Mouse (Mus musculus): Measurements from ENCODE around the gene Wfikkn2. TPM values are rescaled to one million over a fixed set of nuclear protein-coding genes. Genes with fewer than 3 reads are reported as not detected.

Wfikkn2 gene
- polyA plus RNA-seq, 1 experiment from 2014 or later, result 3.4 TPM

DNA sequence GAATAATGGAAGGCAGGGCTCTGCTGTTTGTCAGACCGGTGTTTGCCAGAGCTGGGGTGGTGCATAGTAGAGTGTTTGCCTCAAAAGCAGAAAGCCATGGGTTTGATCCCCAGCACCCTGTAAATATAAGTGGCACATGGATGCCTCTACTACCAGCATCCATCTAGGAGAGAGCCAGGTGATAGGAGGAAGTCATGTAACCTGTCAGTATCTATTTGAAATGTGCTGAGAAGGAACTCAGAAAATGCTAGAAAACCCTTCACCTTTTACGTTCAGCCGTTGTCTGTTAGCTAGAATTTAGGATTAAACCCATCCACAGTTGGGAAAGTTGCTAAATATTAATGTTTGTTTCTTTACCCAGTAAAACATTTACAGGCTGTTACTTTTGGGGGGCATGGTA, 30.2 kb downstream of the Wfikkn2 start:
- WGBS, result 88% methylated on average over 3 of the region's 3 CpGs
- Histone ChIP-seq H3K27ac (ENCODE audit: low read length) (no peak overlapping the region), H3K4me2 (ENCODE audit: low read depth, low read length) (no peak overlapping the region), H3K4me1 (ENCODE audit: control insufficient read depth, insufficient read depth, low read length) (peaks cover 7% of the 10 kb centered on the region; the same call in 1 of the 2 replicates), H3K9ac (ENCODE audit: low read length) (no peak overlapping the region), H3K4me3 (replicated peaks; ENCODE audit: low read length) (no peak overlapping the region), H3K27me3 (ENCODE audit: control insufficient read depth, insufficient read depth, low read length) (no peaks in the 10 kb centered on the region), H3K36me3 (ENCODE audit: control insufficient read depth, insufficient read depth, low read length) (peaks cover 10% of the 10 kb centered on the region), H3K9me3 (replicated peaks; ENCODE audit: control insufficient read depth, low read length) (no peaks in the 10 kb centered on the region)
- no peak for ATAC-seq (ENCODE audit: insufficient read depth, low FRiP score)

DNA sequence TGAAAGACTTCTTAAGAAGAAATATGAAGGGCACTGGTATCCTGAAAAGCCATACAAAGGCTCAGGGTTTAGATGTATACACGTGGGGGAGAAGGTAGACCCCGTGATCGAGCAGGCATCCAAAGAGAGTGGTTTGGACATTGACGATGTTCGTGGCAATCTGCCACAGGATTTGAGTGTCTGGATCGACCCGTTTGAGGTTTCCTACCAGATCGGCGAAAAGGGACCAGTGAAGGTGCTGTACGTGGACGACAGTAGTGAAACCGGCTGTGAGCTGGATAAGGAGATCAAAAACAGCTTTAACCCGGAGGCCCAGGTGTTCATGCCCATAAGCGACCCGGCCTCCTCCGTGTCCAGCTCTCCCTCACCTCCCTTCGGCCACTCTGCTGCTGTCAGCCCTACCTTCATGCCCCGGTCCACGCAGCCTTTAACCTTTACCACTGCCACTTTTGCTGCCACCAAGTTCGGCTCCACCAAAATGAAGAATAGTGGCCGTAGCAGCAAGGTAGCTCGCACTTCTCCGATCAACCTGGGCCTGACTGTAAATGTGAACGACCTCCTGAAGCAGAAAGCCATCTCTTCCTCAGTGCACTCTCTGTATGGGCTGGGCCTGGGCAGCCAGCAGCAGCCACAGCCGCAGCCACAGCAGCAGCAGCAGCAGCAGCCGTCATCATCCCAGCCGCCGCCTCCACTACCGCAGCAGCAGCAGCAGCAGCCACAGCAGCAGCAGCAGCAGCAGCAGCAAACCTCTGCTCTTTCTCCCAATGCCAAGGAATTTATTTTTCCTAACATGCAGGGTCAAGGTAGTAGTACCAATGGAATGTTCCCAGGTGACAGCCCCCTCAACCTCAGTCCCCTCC, 31.8 kb downstream of the Wfikkn2 start:
- H3K4me1 ChIP-seq (ENCODE audit: control insufficient read depth, insufficient read depth, low read length), result peaks cover 7% of the 10 kb centered on the region; the same call in 1 of the 2 replicates
- H3K9me3 ChIP-seq (replicated peaks; ENCODE audit: control insufficient read depth, low read length), result no peaks in the 10 kb centered on the region
- WGBS, result 90% methylated on average over 29 of the region's 29 CpGs
- peak overlapping the region; percentile 46 for H3K9ac ChIP-seq (ENCODE audit: low read length)
- H3K27me3 ChIP-seq (ENCODE audit: control insufficient read depth, insufficient read depth, low read length), result no peaks in the 10 kb centered on the region
- H3K4me3 ChIP-seq (replicated peaks; ENCODE audit: low read length), result peak overlapping the region; percentile 91
- peaks cover 10% of the 10 kb centered on the region for H3K36me3 ChIP-seq (ENCODE audit: control insufficient read depth, insufficient read depth, low read length)
- no peak overlapping the region for H3K27ac ChIP-seq (ENCODE audit: low read length)
- no peak for ATAC-seq (ENCODE audit: insufficient read depth, low FRiP score)
- H3K4me2 ChIP-seq (ENCODE audit: low read depth, low read length), result peak overlapping the region; percentile 79

DNA sequence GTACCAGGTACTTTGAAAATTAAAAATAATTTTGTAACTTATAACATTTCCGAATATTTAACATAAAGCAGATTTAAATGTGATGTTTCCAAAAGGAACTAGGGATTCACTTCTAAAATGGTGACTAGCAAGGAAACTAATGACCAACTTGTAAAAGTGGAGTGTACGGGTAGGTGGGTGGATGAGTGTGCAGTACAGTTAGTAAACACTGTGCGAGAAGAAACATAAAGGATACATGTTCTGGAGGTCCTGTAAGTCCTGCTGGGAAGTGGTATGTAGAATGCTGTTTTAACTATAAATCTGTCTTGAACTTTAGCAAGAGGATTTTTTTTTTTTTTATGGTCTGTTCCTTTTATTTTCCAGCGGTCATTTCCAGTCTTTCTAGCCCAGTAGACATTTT, 32.8 kb downstream of the Wfikkn2 start:
- no peaks in the 10 kb centered on the region for H3K9me3 ChIP-seq (replicated peaks; ENCODE audit: control insufficient read depth, low read length)
- no peak for ATAC-seq (ENCODE audit: insufficient read depth, low FRiP score)
- H3K4me1 ChIP-seq (ENCODE audit: control insufficient read depth, insufficient read depth, low read length), result peaks cover 7% of the 10 kb centered on the region; the same call in 1 of the 2 replicates
- H3K4me3 ChIP-seq (replicated peaks; ENCODE audit: low read length), result peak overlapping the region; percentile 91
- peak overlapping the region; percentile 79 for H3K4me2 ChIP-seq (ENCODE audit: low read depth, low read length)
- H3K9ac ChIP-seq (ENCODE audit: low read length), result no peak overlapping the region
- 60% methylated on average over 4 of the region's 4 CpGs for WGBS
- H3K36me3 ChIP-seq (ENCODE audit: control insufficient read depth, insufficient read depth, low read length), result peaks cover 10% of the 10 kb centered on the region
- H3K27me3 ChIP-seq (ENCODE audit: control insufficient read depth, insufficient read depth, low read length), result no peaks in the 10 kb centered on the region
- H3K27ac ChIP-seq (ENCODE audit: low read length), result no peak overlapping the region

DNA sequence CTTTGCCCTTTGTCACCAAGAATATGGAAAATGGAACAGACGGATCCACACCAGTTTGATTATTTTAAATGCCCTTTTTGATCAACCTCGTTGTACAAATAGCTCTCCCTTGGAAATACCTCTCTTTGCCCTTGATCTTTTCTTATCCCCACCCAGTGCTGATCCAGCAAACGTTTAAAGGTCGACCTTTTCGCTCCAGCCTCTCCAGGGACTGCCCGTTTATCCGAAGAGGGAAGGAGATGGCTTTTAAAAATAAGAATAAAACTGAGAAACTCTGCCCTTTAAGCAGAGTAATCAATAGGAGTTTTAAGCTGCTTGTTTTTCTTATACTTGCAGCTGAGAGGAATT, 33.3 kb downstream of the Wfikkn2 start:
- H3K9me3 ChIP-seq (replicated peaks; ENCODE audit: control insufficient read depth, low read length), result no peaks in the 10 kb centered on the region
- H3K4me2 ChIP-seq (ENCODE audit: low read depth, low read length), result peak overlapping the region; percentile 79
- H3K4me3 ChIP-seq (replicated peaks; ENCODE audit: low read length), result peak overlapping the region; percentile 91
- no peak for ATAC-seq (ENCODE audit: insufficient read depth, low FRiP score)
- H3K9ac ChIP-seq (ENCODE audit: low read length), result peak overlapping the region; percentile 99
- H3K36me3 ChIP-seq (ENCODE audit: control insufficient read depth, insufficient read depth, low read length), result peaks cover 10% of the 10 kb centered on the region
- peak overlapping the region; percentile 79 for H3K27ac ChIP-seq (ENCODE audit: low read length)
- H3K27me3 ChIP-seq (ENCODE audit: control insufficient read depth, insufficient read depth, low read length), result no peaks in the 10 kb centered on the region
- WGBS, result 4% methylated on average over 7 of the region's 7 CpGs
- peaks cover 7% of the 10 kb centered on the region; the same call in 1 of the 2 replicates for H3K4me1 ChIP-seq (ENCODE audit: control insufficient read depth, insufficient read depth, low read length)

DNA sequence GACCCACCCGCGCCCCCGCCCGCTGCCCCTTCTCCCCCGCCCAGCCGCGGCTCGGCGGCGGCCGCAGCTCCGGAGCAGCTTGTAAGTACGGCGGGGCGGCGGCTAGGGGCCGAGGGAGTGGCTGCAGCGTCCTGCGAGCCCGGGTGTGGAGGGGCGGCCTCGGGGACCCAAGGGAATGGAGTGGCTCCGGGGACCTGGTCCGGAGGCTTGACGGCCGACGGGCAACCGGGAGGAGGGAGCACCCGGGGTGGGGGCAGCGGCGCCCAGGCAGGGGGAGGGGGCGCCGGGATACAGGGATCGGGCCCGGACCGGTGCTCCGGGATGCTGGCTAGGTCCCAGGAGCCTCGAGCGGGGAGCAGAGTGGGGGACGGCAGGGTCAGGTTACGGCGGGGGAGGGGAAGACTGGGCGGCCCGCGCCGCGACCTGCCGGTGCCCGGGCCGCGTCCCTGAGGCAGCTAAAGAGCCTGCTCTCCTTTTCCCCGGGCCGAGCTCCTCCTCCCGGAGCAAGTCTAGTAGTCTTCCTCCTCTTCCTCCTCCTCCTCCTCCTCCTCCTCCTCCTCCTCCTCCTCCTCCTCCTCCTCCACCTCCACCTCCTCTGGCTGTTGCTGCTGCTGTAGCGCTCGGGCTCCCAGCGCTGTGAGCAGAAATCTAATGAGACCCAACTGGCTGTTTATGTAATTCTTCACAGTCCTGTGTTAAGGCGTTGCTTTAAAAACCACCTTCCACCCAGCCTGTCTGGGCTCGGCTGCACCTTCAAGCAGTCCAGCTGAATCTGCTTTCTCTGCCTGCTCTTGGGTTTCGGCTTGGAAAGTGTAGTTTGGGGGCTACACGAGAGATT, 33.9 kb downstream of the Wfikkn2 start:
- H3K9ac ChIP-seq (ENCODE audit: low read length), result peak overlapping the region; percentile 99
- ATAC-seq (ENCODE audit: insufficient read depth, low FRiP score), result peak; percentile 20
- H3K4me1 ChIP-seq (ENCODE audit: control insufficient read depth, insufficient read depth, low read length), result peaks cover 7% of the 10 kb centered on the region; the same call in 1 of the 2 replicates
- H3K27me3 ChIP-seq (ENCODE audit: control insufficient read depth, insufficient read depth, low read length), result no peaks in the 10 kb centered on the region
- H3K36me3 ChIP-seq (ENCODE audit: control insufficient read depth, insufficient read depth, low read length), result peaks cover 10% of the 10 kb centered on the region
- H3K4me3 ChIP-seq (replicated peaks; ENCODE audit: low read length), result peak overlapping the region; percentile 91
- peak overlapping the region; percentile 97 for H3K27ac ChIP-seq (ENCODE audit: low read length)
- H3K4me2 ChIP-seq (ENCODE audit: low read depth, low read length), result peak overlapping the region; percentile 79
- no peaks in the 10 kb centered on the region for H3K9me3 ChIP-seq (replicated peaks; ENCODE audit: control insufficient read depth, low read length)
- under 1% methylated on average over 38 of the region's 61 CpGs for WGBS

DNA sequence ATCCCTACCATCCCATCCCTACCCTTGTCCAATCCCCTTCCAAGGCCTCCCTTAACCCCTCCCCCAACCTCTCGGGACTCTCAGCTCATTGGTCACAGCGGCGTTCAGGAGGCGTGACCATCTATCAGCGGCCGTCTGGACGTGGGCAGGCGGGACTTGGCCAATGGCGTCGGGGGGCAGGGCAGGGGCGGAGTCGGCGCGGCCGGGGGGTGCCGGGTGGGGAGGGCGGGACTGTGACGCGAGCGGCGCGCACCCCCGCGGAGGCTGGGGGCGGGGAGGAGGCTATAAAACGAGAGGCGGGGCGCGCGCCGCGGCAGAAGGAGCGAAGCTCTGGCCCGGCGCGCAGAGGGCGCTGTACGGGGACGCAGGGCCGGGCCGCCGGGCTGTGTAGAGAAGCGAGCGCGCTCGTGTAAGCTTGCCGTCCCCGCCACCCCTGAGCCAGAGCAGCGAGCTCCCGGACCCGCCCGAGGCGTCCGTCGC, 34.6 kb downstream of the Wfikkn2 start, which contains the start of gene Tob1:
Tob1 (plus strand) TSS at position 331 of the 480 bp plus-strand sequence.
- H3K4me1 ChIP-seq (ENCODE audit: control insufficient read depth, insufficient read depth, low read length), result peaks cover 7% of the 10 kb centered on the region; the same call in 1 of the 2 replicates
- under 1% methylated on average over 51 of the region's 55 CpGs for WGBS
- peak; percentile 96 for ATAC-seq (ENCODE audit: insufficient read depth, low FRiP score)

DNA sequence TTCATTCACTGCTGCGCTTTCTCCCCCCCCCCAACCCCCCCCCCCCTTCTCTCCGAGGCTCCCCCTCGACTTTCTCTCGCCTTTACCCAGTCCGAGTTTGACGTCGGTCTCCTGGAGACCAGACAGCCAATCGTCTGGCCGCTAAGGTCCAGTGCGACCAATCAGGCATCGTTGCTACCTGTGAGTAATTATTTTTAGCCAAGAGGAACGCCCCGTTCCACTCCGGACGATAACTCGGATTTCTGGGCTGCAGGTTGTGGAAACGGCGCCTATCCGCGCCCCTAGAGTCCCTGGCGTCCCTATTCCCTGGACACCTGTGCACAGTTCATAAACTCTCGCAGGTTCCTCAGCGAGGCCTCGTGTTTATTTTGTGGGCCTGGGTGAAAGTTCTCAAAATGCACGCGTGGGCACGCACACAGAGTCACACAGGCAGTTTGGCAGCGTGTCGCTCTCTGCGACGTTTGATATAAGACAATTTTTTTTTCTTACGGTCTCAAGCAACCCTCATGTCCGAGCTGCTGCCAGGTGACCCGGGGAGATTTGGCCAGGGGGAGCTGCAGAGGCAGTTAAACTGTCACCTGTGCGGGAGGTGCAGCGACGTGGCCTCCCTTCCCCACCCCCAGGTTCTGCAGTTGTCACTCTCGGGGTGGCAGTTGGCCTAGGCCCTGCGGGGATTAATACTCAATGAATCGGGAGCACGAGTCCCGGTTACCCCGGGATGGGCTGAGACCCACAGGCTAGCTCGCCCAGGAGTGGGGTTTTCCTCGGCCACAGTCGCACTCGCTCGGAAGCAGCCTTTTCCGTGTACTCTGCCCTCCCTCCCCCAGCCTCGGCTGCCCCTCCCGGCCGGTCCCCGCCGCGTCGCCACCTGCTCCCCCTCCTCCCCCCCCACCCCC, 35.4 kb downstream of the Wfikkn2 start:
- H3K36me3 ChIP-seq (ENCODE audit: control insufficient read depth, insufficient read depth, low read length), result peaks cover 10% of the 10 kb centered on the region
- peak overlapping the region; percentile 64 for H3K4me3 ChIP-seq (replicated peaks; ENCODE audit: low read length)
- H3K4me2 ChIP-seq (ENCODE audit: low read depth, low read length), result peak overlapping the region; percentile 98
- under 1% methylated on average over 49 of the region's 56 CpGs for WGBS
- ATAC-seq (ENCODE audit: insufficient read depth, low FRiP score), result peak; percentile 84
- H3K27me3 ChIP-seq (ENCODE audit: control insufficient read depth, insufficient read depth, low read length), result no peaks in the 10 kb centered on the region
- peaks cover 7% of the 10 kb centered on the region; the same call in 1 of the 2 replicates for H3K4me1 ChIP-seq (ENCODE audit: control insufficient read depth, insufficient read depth, low read length)
- H3K27ac ChIP-seq (ENCODE audit: low read length), result peak overlapping the region; percentile 100
- peak overlapping the region; percentile 81 for H3K9ac ChIP-seq (ENCODE audit: low read length)
- no peaks in the 10 kb centered on the region for H3K9me3 ChIP-seq (replicated peaks; ENCODE audit: control insufficient read depth, low read length)

More for the DNA sequence above, 34.6 kb downstream of the Wfikkn2 start, which contains the start of gene Tob1:
- no peaks in the 10 kb centered on the region for H3K27me3 ChIP-seq (ENCODE audit: control insufficient read depth, insufficient read depth, low read length)
- H3K36me3 ChIP-seq (ENCODE audit: control insufficient read depth, insufficient read depth, low read length), result peaks cover 10% of the 10 kb centered on the region
- peak within 1 kb of the TSS; percentile 100 for H3K27ac ChIP-seq (ENCODE audit: low read length)
- H3K9me3 ChIP-seq (replicated peaks; ENCODE audit: control insufficient read depth, low read length), result no peaks in the 10 kb centered on the region
- peak within 1 kb of the TSS; percentile 98 for H3K4me2 ChIP-seq (ENCODE audit: low read depth, low read length)
- peak within 1 kb of the TSS; percentile 91 for H3K4me3 ChIP-seq (replicated peaks; ENCODE audit: low read length)
- H3K9ac ChIP-seq (ENCODE audit: low read length), result peak within 1 kb of the TSS; percentile 99

DNA sequence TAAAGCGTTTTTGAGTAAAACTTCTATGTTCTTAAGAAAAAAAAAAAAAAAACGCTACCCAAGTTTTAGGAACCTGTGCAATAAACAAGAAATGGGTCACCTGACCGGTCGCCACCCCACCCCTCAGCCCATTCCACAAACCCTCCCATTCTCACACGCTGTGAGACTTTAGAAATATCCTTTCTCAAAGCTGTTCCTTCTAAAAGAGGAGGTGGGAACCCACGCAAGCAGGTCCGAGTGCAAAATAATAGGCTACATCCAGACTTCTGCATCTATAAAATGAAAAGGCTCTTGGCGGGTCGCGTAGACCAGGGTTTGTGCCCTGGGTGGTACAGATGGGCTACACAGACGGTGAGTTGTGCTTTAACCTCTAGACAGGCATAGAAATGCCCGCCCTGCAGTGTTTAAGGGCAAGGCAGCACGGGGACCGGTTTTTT, 36.1 kb downstream of the Wfikkn2 start:
- Histone ChIP-seq H3K4me2 (ENCODE audit: low read depth, low read length) (peak overlapping the region; percentile 98), H3K4me1 (ENCODE audit: control insufficient read depth, insufficient read depth, low read length) (peaks cover 7% of the 10 kb centered on the region; the same call in 1 of the 2 replicates), H3K9ac (ENCODE audit: low read length) (peak overlapping the region; percentile 69), H3K9me3 (replicated peaks; ENCODE audit: control insufficient read depth, low read length) (no peaks in the 10 kb centered on the region), H3K4me3 (replicated peaks; ENCODE audit: low read length) (peak overlapping the region; percentile 47), H3K27ac (ENCODE audit: low read length) (peak overlapping the region; percentile 98), H3K36me3 (ENCODE audit: control insufficient read depth, insufficient read depth, low read length) (peaks cover 10% of the 10 kb centered on the region), H3K27me3 (ENCODE audit: control insufficient read depth, insufficient read depth, low read length) (no peaks in the 10 kb centered on the region)
- no peak for ATAC-seq (ENCODE audit: insufficient read depth, low FRiP score)
- 3% methylated on average over 14 of the region's 14 CpGs for whole genome bisulfite sequencing

Measured in stomach, embryonic 16.5 days (tissue).